35 mouse cellular contexts compared by ENCODE assay signal in genomic region chr10:52726674-52727073, GRCm38 (mm10). TPM values are rescaled to one million over a fixed set of nuclear protein-coding genes. Genes with fewer than 3 reads are reported as not detected.
"Had no signal": no experiment of that assay in that cellular context is flagged by ENCODE, and none has a peak within 500 bp of the region (broad histone marks: within the 10 kb centered on the region; RNA-seq: fewer than 3 reads in every experiment).

No protein-coding gene starts in this region.

- H3K4me2 ChIP-seq: heart, embryonic 11.5 days; heart, embryonic 12.5 days; heart, embryonic 13.5 days; heart, embryonic 15.5 days; hindbrain, embryonic 12.5 days; hindbrain, embryonic 13.5 days; hindbrain, embryonic 14.5 days; hindbrain, embryonic 15.5 days; intestine, embryonic 15.5 days; kidney, embryonic 15.5 days had no signal

- H3K36me3 ChIP-seq: heart, embryonic 10.5 days; heart, embryonic 12.5 days; heart, embryonic 13.5 days; heart, embryonic 15.5 days; hindbrain, embryonic 10.5 days; hindbrain, embryonic 12.5 days; hindbrain, embryonic 13.5 days; hindbrain, embryonic 15.5 days; intestine, embryonic 15.5 days; kidney, embryonic 15.5 days had no signal

- H3K4me1 ChIP-seq: heart, embryonic 10.5 days; heart, embryonic 12.5 days; heart, embryonic 15.5 days; hindbrain, embryonic 10.5 days; hindbrain, embryonic 12.5 days; hindbrain, embryonic 13.5 days; hindbrain, embryonic 15.5 days; intestine, embryonic 15.5 days; kidney, embryonic 15.5 days had no signal

- H3K27me3 ChIP-seq: heart, embryonic 12.5 days; heart, embryonic 13.5 days; heart, embryonic 15.5 days; hindbrain, embryonic 12.5 days; hindbrain, embryonic 13.5 days; hindbrain, embryonic 15.5 days; intestine, embryonic 15.5 days; kidney, embryonic 15.5 days had no signal

- ATAC-seq: hindbrain, embryonic 16.5 days; hindbrain, postnatal 0 days; inflammation-experienced regulatory T-cells, adult 6 months; intestine, embryonic 15.5 days; intestine, embryonic 16.5 days; intestine, postnatal 0 days had no signal

- H3K27ac ChIP-seq: heart, embryonic 10.5 days; heart, embryonic 13.5 days; heart, embryonic 15.5 days; hindbrain, embryonic 10.5 days; hindbrain, embryonic 12.5 days; hindbrain, embryonic 13.5 days; hindbrain, embryonic 14.5 days; hindbrain, embryonic 15.5 days; hindbrain, postnatal 0 days; intestine, embryonic 15.5 days; kidney, embryonic 15.5 days; kidney, postnatal 0 days; layer of hippocampus, adult 2 months had no signal

- H3K9me3 ChIP-seq: heart, embryonic 10.5 days; heart, embryonic 12.5 days; heart, embryonic 13.5 days; heart, embryonic 15.5 days; hindbrain, embryonic 10.5 days; hindbrain, embryonic 12.5 days; hindbrain, embryonic 13.5 days; hindbrain, embryonic 15.5 days; intestine, embryonic 15.5 days; kidney, embryonic 15.5 days had no signal

- H3K9ac ChIP-seq: heart, embryonic 12.5 days; heart, embryonic 13.5 days; heart, embryonic 15.5 days; hindbrain, embryonic 12.5 days; hindbrain, embryonic 13.5 days; hindbrain, embryonic 14.5 days; hindbrain, embryonic 15.5 days; intestine, embryonic 15.5 days; kidney, embryonic 15.5 days had no signal

- H3K4me3 ChIP-seq: heart, embryonic 10.5 days; heart, embryonic 12.5 days; heart, embryonic 13.5 days; heart, embryonic 15.5 days; hindbrain, embryonic 10.5 days; hindbrain, embryonic 12.5 days; hindbrain, embryonic 13.5 days; hindbrain, embryonic 15.5 days; intestine, embryonic 15.5 days; kidney, embryonic 15.5 days; layer of hippocampus, adult 2 months had no signal

- DNase-seq: heart, postnatal 10 days; heart, postnatal 14 days; heart, postnatal 36 days; heart, postnatal 4 days; kidney, adult 11 months; kidney, adult 18-20 months; kidney, adult 2 months; kidney, adult 8-10 months; kidney, adult 9 months; kidney, postnatal 10 days; kidney, postnatal 14 days; kidney, postnatal 25 days; kidney, postnatal 36 days; kidney, postnatal 4 days; layer of hippocampus, adult 9-11 months; layer of hippocampus, postnatal 36 days had no signal

RNA-seq across cellular contexts. Expression of gene Slc35f1, which starts 36.3 kb away (rescaled TPM):
- polyA plus RNA-seq: inflammation-experienced regulatory T-cells, adult 6 months had no signal
